Mouse (Mus musculus) CD4-positive naive resting alpha-beta T cell, adult 76 days (primary cell): Measurements from ENCODE around the gene Cse1l. TPM values are rescaled to one million over a fixed set of nuclear protein-coding genes. Genes with fewer than 3 reads are reported as not detected.

Experiments used
- total RNA-seq: library from RNA; stranded (reverse); gene quantifications from one replicate; pipeline ENCODE4 v1.2.4, GENCODE M21; 2023

The Cse1l gene
- total RNA-seq = 69.4 TPM

DNA sequence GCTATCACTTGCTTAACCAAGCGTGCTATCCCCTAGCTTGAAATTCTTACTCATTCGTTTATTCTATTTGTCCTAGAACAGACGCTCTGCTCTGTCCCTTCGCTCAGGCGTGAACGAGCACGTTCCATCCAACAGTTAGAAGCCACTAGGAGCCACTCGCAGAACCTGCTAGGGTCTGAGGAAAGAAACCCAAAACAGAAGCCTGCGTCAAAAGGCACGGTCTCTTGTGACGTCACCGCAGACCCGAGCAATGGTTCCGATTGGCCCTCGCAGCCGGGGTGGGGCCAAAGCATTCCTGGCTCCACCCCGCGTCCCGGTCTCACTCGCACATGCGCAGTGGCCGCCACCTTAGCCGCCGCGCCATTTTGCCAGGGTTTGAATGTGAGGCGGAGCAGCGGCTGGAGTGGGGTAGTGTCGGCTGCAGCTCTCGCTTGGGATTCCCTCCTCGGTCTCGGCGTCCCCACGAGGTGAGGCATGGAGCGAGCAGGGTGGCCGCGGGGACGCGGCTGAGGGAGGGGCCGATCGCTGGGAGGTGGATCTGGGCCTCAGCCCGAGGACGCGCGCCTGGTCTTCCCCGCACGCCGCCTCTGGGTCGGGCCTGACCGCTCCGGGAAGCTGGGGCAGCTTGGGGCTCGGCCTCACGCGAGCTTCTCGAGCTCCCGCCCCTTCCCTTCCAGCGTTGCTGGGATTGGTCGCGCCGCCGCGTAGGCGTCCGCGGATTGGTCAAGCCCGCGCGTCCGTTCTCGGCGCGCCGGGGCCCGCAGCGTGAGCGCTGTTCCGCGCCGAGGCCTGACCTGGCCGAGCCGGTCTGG, at the start of gene Cse1l:
Cse1l (plus strand) TSS at position 330 of the 812 bp plus-strand sequence.

Other genes starting within 250 kb of the Cse1l start
- 170 TPM for gene Prex1, start 192.2 kb upstream of the Cse1l start, total RNA-seq
- gene Trp53rkb, start 113.5 kb upstream of the Cse1l start, total RNA-seq = 10.9 TPM
- 51.8 TPM for gene Arfgef2, start 100.5 kb upstream of the Cse1l start, total RNA-seq
- 94.3 TPM for gene Stau1, start 90.3 kb downstream of the Cse1l start, total RNA-seq
- gene Ddx27, start 109.2 kb downstream of the Cse1l start, total RNA-seq = 99.9 TPM
- 59.4 TPM for gene Znfx1, start 157.0 kb downstream of the Cse1l start, total RNA-seq